Mouse (Mus musculus) liver, adult 2 months (tissue): Measurements from ENCODE around the gene Stx16.

Experiments used
- CTCF ChIP-seq: fragments of 200-500 bp; IDR thresholded peaks from 2 replicates; pipeline ENCODE4 v1.5.1; 2011; ENCODE audit warnings: low read depth, low read length, control low read depth
- POLR2A ChIP-seq: fragments of 200-500 bp; IDR thresholded peaks from 2 replicates; pipeline ENCODE4 v1.6.1; 2011; ENCODE audit warnings: low read length, control low read depth; ENCODE audit not compliant: insufficient read depth; ENCODE audit errors: extremely low read depth

DNA sequence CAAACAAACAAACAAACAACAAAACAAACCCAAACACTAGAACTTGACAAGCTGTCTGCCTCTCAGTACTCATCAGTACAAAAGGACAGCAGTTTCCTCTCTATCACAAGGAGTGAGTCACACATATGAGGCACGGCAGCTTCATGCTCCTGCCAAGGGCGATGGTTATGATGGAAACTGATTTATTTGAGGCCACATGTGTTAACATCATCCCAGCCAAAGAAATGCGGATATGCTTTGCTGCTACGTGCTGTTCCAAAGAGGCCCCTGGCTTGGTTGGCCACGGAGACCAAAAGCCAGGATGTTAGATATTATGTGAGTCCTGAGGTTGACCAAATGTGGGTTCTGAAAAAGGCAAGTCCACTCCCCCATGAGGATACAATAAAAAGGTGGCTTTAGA is 4.7 kb upstream of the Stx16 start:
- TF ChIP-seq POLR2A (no peak), CTCF (no peak)
